Mouse (Mus musculus): ENCODE measurements at regions not wholly inside any gene's neighbourhood (a gene's known extent, or its start where the extent isn't known, plus 50 kb on each side); places are given as distances from the start of the nearest gene placed in this dataset.

DNA sequence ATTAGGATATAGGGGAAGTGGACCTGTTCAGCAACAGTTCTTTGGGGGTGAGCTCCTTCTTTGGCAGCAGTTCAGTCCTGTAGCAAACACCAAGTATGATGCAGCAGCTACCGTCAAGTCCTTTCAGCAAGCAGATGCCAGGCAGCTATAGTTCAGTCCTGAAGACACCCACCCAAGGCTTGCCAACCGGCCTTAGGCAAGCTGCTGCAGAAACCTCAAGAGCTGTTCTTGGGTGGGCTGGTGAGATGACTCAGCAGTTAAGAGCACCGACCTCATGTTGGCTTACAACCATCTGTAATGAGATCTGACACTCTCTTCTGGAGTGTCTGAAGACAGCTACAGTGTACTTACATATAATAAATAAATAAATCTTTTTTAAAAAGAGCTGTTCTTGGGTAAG lies 53.6 kb upstream of the Msn start:
- H3K36me3 ChIP-seq (ENCODE audit: control insufficient read depth, insufficient read depth, low read length, poor library complexity, severe bottlenecking), result no peaks in the 10 kb centered on the region

More for the DNA sequence above, 53.6 kb upstream of the Msn start:
- H3K9ac ChIP-seq (ENCODE audit: low read depth, poor library complexity, severe bottlenecking), result no peak overlapping the region
- H3K27me3 ChIP-seq (ENCODE audit: control insufficient read depth, insufficient read depth, low read length, poor library complexity, severe bottlenecking), result no peaks in the 10 kb centered on the region
- no peak overlapping the region for H3K27ac ChIP-seq (ENCODE audit: insufficient read depth, low read length)
- no peak overlapping the region for H3K4me3 ChIP-seq (ENCODE audit: low read depth, low read length)
- TF ChIP-seq EP300 (IDR thresholded peaks at IDR 0.05; ENCODE audit: insufficient read depth, low read depth, low read length) (no peak), POLR2A (IDR thresholded peaks at IDR 0.05; ENCODE audit: insufficient read depth, low read length) (no peak), CTCF (IDR thresholded peaks at IDR 0.05; ENCODE audit: low read depth, low read length) (no peak)
- H3K4me1 ChIP-seq (ENCODE audit: control insufficient read depth, insufficient read depth, low read length), result no peaks in the 10 kb centered on the region
- no peaks in the 10 kb centered on the region for H3K9me3 ChIP-seq (replicated peaks; ENCODE audit: control insufficient read depth, insufficient read depth, low read length, poor library complexity, severe bottlenecking)

Data from ES-Bruce4 (cell line).